In the genomic region with DNA sequence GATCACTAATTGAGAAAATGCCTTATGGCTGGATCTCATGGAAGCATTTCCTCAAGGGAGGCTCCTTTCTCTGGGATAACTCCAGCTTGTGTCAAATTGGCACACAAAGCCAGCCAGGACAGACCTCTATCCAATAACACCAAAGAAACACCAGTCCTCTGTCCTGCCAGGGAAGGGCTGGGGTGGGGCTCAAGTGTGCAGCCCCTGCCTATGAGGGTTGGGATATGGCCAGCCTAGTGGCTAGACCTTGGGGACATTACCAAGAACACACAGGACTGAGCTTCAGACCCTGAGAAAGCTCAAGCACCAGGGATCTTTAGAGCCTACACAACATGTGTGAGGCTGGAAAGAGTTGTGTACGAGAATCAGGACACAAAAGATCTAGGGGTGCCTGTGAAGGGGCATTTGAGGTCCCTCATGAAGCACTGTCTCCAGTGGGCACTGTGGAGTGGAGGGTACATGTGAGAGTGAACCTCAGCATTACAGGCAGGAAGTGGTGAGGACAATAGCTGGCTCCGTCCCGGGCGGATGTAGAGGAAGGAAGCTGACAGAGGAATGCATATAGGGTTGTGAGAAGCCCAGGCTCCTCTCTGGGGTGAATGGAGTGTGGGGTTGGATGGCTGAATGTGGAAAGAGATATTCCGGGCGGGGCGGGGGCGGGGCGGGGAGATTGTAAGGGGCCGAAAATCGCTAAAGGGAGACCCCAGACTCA, we compare ENCODE assay signal across 9 mouse cellular contexts. TPM values are rescaled to one million over a fixed set of nuclear protein-coding genes. Genes with fewer than 3 reads are reported as not detected.
DNase-seq lines count a peak whose midpoint lies in the region; ATAC-seq and TF ChIP-seq lines count a peak whose summit lies in the region.
"Had no signal": no experiment of that assay in that cellular context is flagged by ENCODE, and none has a peak within 500 bp of the region (broad histone marks: within the 10 kb centered on the region; RNA-seq: fewer than 3 reads in every experiment).

No protein-coding gene starts in this region.

- TF ChIP-seq CTCF in lung, adult 2 months (IDR thresholded peaks at IDR 0.05; ENCODE audit: insufficient read depth, low read length) = no peak

- H3K36me3 ChIP-seq in embryonic facial prominence, embryonic 12.5 days = no peaks in the 10 kb centered on the region
- H3K36me3 ChIP-seq in intestine, embryonic 15.5 days = no peaks in the 10 kb centered on the region

- peaks cover 36% of the 10 kb centered on the region for H3K27me3 ChIP-seq in embryonic facial prominence, embryonic 12.5 days
- peaks cover 11% of the 10 kb centered on the region for H3K27me3 ChIP-seq in intestine, embryonic 15.5 days (replicated peaks)

- no peak overlapping the region for H3K4me2 ChIP-seq in embryonic facial prominence, embryonic 12.5 days (replicated peaks)
- H3K4me2 ChIP-seq in intestine, embryonic 15.5 days (replicated peaks) = no peak overlapping the region

- TF ChIP-seq POLR2A in lung, adult 2 months (IDR thresholded peaks at IDR 0.05; ENCODE audit: borderline replicate concordance, extremely low read depth, low read depth, low read length) = peak; percentile 44; the same call in 1 of the 2 replicates

- no peaks in the 10 kb centered on the region for H3K9me3 ChIP-seq in embryonic facial prominence, embryonic 12.5 days
- no peaks in the 10 kb centered on the region for H3K9me3 ChIP-seq in intestine, embryonic 15.5 days

- H3K27ac ChIP-seq in embryonic facial prominence, embryonic 12.5 days = peak overlapping the region; percentile 61; the same call in 1 of the 2 replicates
- H3K27ac ChIP-seq in intestine, embryonic 15.5 days = 0 out of 2 replicates have a peak overlapping the region, but pooled peaks have one; percentile 51

- no peak overlapping the region for H3K9ac ChIP-seq in embryonic facial prominence, embryonic 12.5 days
- no peak overlapping the region for H3K9ac ChIP-seq in intestine, embryonic 15.5 days

- H3K4me1 ChIP-seq in embryonic facial prominence, embryonic 12.5 days = peaks cover 7% of the 10 kb centered on the region; the same call in 1 of the 2 replicates
- H3K4me1 ChIP-seq in intestine, embryonic 15.5 days (replicated peaks) = peaks cover 7% of the 10 kb centered on the region
- H3K4me1 ChIP-seq in lung, adult 2 months (ENCODE audit: control insufficient read depth, insufficient read depth, low read length) = peaks cover 8% of the 10 kb centered on the region

- no peak overlapping the region for H3K4me3 ChIP-seq in embryonic facial prominence, embryonic 12.5 days
- H3K4me3 ChIP-seq in intestine, embryonic 15.5 days (replicated peaks) = no peak overlapping the region
- no peak overlapping the region for H3K4me3 ChIP-seq in lung, adult 2 months (replicated peaks; ENCODE audit: extremely low read depth, low read depth, low read length)

- DNase-seq in lung, adult 2 months = no peak
- DNase-seq in cerebellum, postnatal 10 days = no peak
- DNase-seq in adrenal gland, adult (ENCODE audit: inconsistent age in 2 of 2, low spot score in 1 of 2) = no peak

- 69% methylated on average over 11 of the region's 11 CpGs for WGBS in embryonic facial prominence, embryonic 12.5 days
- WGBS in intestine, embryonic 15.5 days = 74% methylated on average over 11 of the region's 11 CpGs
- 31% methylated on average over 11 of the region's 11 CpGs for WGBS in lung, adult 2 months

- peak; percentile 100 for ATAC-seq in CD4-positive, CD25-positive, alpha-beta regulatory T cell, adult 4 months
- no peak for ATAC-seq in embryonic facial prominence, embryonic 12.5 days (ENCODE audit: insufficient number of reproducible peaks, insufficient read depth, low FRiP score, low TSS enrichment)
- ATAC-seq in intestine, embryonic 15.5 days = no peak
- no peak for ATAC-seq in frontal cortex, adult (ENCODE audit: low TSS enrichment)
- ATAC-seq in erythroid progenitor cell, adult 5-6 weeks (replicated peaks; ENCODE audit: low FRiP score, poor library complexity, severe bottlenecking) = no peak

RNA-seq across cellular contexts. Expression of a gene that starts 3.0 kb away (rescaled TPM):
- polyA plus RNA-seq in CD4-positive, CD25-positive, alpha-beta regulatory T cell, adult 4 months (2017; shearing (Covaris generic)) = not detected
- 0.48 and 0.49 TPM in 2 replicates for polyA plus RNA-seq in embryonic facial prominence, embryonic 12.5 days (2016; fragmentation: Nextera tagmentation; extraction: Ambion mirVana)
- polyA plus RNA-seq in intestine, embryonic 15.5 days (2015; fragmentation: Nextera tagmentation; extraction: Ambion mirVana) = 0.32 and 0.43 TPM in 2 replicates
- polyA plus RNA-seq in lung, adult 2 months (2012; rRNA removed) = 0.42 and 0.49 TPM in 2 replicates
- not detected in 2 replicates for total RNA-seq in erythroid progenitor cell, adult 5-6 weeks (2015; ENCODE audit: low replicate concordance)
- not detected in 2 replicates for total RNA-seq in erythroid progenitor cell, adult 5-6 weeks (2017; ENCODE audit: low replicate concordance)
- polyA plus RNA-seq: neural tube, embryonic 14.5 days had no signal

RNA-seq across cellular contexts. Expression of a gene that starts 8.7 kb away (rescaled TPM):
- polyA plus RNA-seq in CD4-positive, CD25-positive, alpha-beta regulatory T cell, adult 4 months (2017; shearing (Covaris generic)) = 100 to 1,000 TPM in 1 of 2 experiments, 10 to 100 TPM in 1; 75.3 to 150 TPM
- 11.2 and 12.8 TPM in 2 replicates for polyA plus RNA-seq in embryonic facial prominence, embryonic 12.5 days (2016; fragmentation: Nextera tagmentation; extraction: Ambion mirVana)
- polyA plus RNA-seq in intestine, embryonic 15.5 days (2015; fragmentation: Nextera tagmentation; extraction: Ambion mirVana) = 43.0 and 45.5 TPM in 2 replicates
- 437 and 505 TPM in 2 replicates for polyA plus RNA-seq in lung, adult 2 months (2012; rRNA removed)
- 7.6 TPM in 1 of 2 replicates, not detected in the other for total RNA-seq in erythroid progenitor cell, adult 5-6 weeks (2015; ENCODE audit: low replicate concordance)
- 15.1 and 28.2 TPM in 2 replicates for total RNA-seq in erythroid progenitor cell, adult 5-6 weeks (2017; ENCODE audit: low replicate concordance)

RNA-seq across cellular contexts. Expression of a gene that starts 14.2 kb away (rescaled TPM):
- 10 to 100 TPM; 45.1 to 58.2 TPM for polyA plus RNA-seq in CD4-positive, CD25-positive, alpha-beta regulatory T cell, adult 4 months (2017; shearing (Covaris generic))
- polyA plus RNA-seq in embryonic facial prominence, embryonic 12.5 days (2016; fragmentation: Nextera tagmentation; extraction: Ambion mirVana) = 69.0 and 72.6 TPM in 2 replicates
- polyA plus RNA-seq in intestine, embryonic 15.5 days (2015; fragmentation: Nextera tagmentation; extraction: Ambion mirVana) = 103 and 115 TPM in 2 replicates
- polyA plus RNA-seq in lung, adult 2 months (2012; rRNA removed) = 131 and 132 TPM in 2 replicates
- total RNA-seq in erythroid progenitor cell, adult 5-6 weeks (2015; ENCODE audit: low replicate concordance) = 7.6 and 9.6 TPM in 2 replicates
- total RNA-seq in erythroid progenitor cell, adult 5-6 weeks (2017; ENCODE audit: low replicate concordance) = 2.1 and 4.5 TPM in 2 replicates

RNA-seq across cellular contexts. Expression of a gene that starts 17.0 kb away (rescaled TPM):
- not detected for polyA plus RNA-seq in CD4-positive, CD25-positive, alpha-beta regulatory T cell, adult 4 months (2017; shearing (Covaris generic))
- 62.2 and 64.4 TPM in 2 replicates for polyA plus RNA-seq in embryonic facial prominence, embryonic 12.5 days (2016; fragmentation: Nextera tagmentation; extraction: Ambion mirVana)
- 76.8 and 79.2 TPM in 2 replicates for polyA plus RNA-seq in intestine, embryonic 15.5 days (2015; fragmentation: Nextera tagmentation; extraction: Ambion mirVana)
- polyA plus RNA-seq in lung, adult 2 months (2012; rRNA removed) = 1,109 and 1,564 TPM in 2 replicates
- total RNA-seq in erythroid progenitor cell, adult 5-6 weeks (2015; ENCODE audit: low replicate concordance) = not detected in 2 replicates
- not detected in 2 replicates for total RNA-seq in erythroid progenitor cell, adult 5-6 weeks (2017; ENCODE audit: low replicate concordance)

RNA-seq across cellular contexts. Expression of a gene that starts 30.2 kb away (rescaled TPM):
- polyA plus RNA-seq in CD4-positive, CD25-positive, alpha-beta regulatory T cell, adult 4 months (2017; shearing (Covaris generic)) = under 1 TPM in 1 of 2 experiments, not detected in 1; 0.79 TPM
- 0.23 and 1.1 TPM in 2 replicates for polyA plus RNA-seq in embryonic facial prominence, embryonic 12.5 days (2016; fragmentation: Nextera tagmentation; extraction: Ambion mirVana)
- polyA plus RNA-seq in intestine, embryonic 15.5 days (2015; fragmentation: Nextera tagmentation; extraction: Ambion mirVana) = 2.1 and 2.8 TPM in 2 replicates
- polyA plus RNA-seq in lung, adult 2 months (2012; rRNA removed) = 18.5 and 25.2 TPM in 2 replicates
- total RNA-seq in erythroid progenitor cell, adult 5-6 weeks (2015; ENCODE audit: low replicate concordance) = not detected in 2 replicates
- not detected in 2 replicates for total RNA-seq in erythroid progenitor cell, adult 5-6 weeks (2017; ENCODE audit: low replicate concordance)
- polyA plus RNA-seq: neural tube, embryonic 14.5 days had no signal
